Mouse (Mus musculus) stomach, embryonic 14.5 days (tissue): ENCODE results near the gene Arl15. TPM values are rescaled to one million over a fixed set of nuclear protein-coding genes. Genes with fewer than 3 reads are reported as not detected.

ENCODE experiments used
- ATAC-seq: fragments of 200-750 bp; cut with Nextera tagmentation; 2 replicates; pipeline ENCODE4 v1.8.0; 2017; ENCODE audit warnings: low read depth, moderate TSS enrichment; ENCODE audit not compliant: insufficient number of reproducible peaks, insufficient read depth, low FRiP score
- H3K27ac ChIP-seq: fragments of 300-500 bp; sonication (generic); 2 replicates; pipeline ENCODE4 v1.5.1; 2014; ENCODE audit warnings: mild to moderate bottlenecking, low read length, moderate library complexity, mixed read lengths
- H3K27me3 ChIP-seq: fragments of 300-500 bp; sonication (generic); 2 replicates; pipeline ENCODE4 v1.6.1; 2014; ENCODE audit warnings: low read length, control low read depth, mixed read lengths; ENCODE audit not compliant: control insufficient read depth, insufficient read depth
- H3K36me3 ChIP-seq: fragments of 300-500 bp; sonication (generic); 2 replicates; pipeline ENCODE4 v1.6.1; 2014; ENCODE audit warnings: mild to moderate bottlenecking, control low read depth, low read length, moderate library complexity, mixed read lengths; ENCODE audit not compliant: control insufficient read depth, insufficient read depth
- H3K4me1 ChIP-seq: fragments of 300-500 bp; sonication (generic); 2 replicates; pipeline ENCODE4 v1.6.1; 2014; ENCODE audit warnings: low read length, control low read depth, mixed read lengths; ENCODE audit not compliant: control insufficient read depth, insufficient read depth
- H3K4me2 ChIP-seq: fragments of 300-500 bp; sonication (generic); replicated peaks from 2 replicates; pipeline ENCODE4 v1.6.1; 2014; ENCODE audit warnings: low read depth, low read length, control low read depth
- H3K4me3 ChIP-seq: fragments of 300-500 bp; sonication (generic); 2 replicates; pipeline ENCODE4 v1.5.1; 2014; ENCODE audit warnings: low read depth, low read length, control low read depth
- H3K9ac ChIP-seq: fragments of 300-500 bp; sonication (generic); replicated peaks from 2 replicates; pipeline ENCODE4 v1.6.1; 2014; ENCODE audit warnings: low read depth, mild to moderate bottlenecking, control low read depth, low read length, moderate library complexity, mixed read lengths
- H3K9me3 ChIP-seq: fragments of 300-500 bp; sonication (generic); 2 replicates; pipeline ENCODE4 v1.6.1; 2016; ENCODE audit warnings: low read depth, low read length, control low read depth; ENCODE audit not compliant: control insufficient read depth
- WGBS: fragments of 180-500 bp; shearing (Covaris S2); extraction: QIAGEN DNeasy Blood & Tissue Kit; methylation state at CpG from one replicate; pipeline ENCODE4 v1.1.7; 2014; 5-methylcytosine and 5-hydroxymethylcytosine counted together
- polyA plus RNA-seq: library from polyadenylated mRNA; unstranded; fragments of >200 nt; fragmentation: Nextera tagmentation; extraction: Ambion mirVana; gene quantifications from 2 replicates; pipeline ENCODE4 v1.2.1, GENCODE M21; 2014

Gene Arl15
- polyA plus RNA-seq, 1 experiment from 2014 or later: 12.0 TPM

GRCm38 (mm10) chr13:113975722-113976121, 181.4 kb downstream of the Arl15 start:
- no peak for ATAC-seq
- no peak overlapping the region for H3K4me3 ChIP-seq
- H3K4me1 ChIP-seq: 0 out of 2 replicates have a peak, but pooled peaks cover 6% of the 10 kb centered on the region
- no peak overlapping the region for H3K9ac ChIP-seq
- H3K27ac ChIP-seq: no peak overlapping the region
- no peaks in the 10 kb centered on the region for H3K36me3 ChIP-seq
- 87% methylated on average over 6 of the region's 6 CpGs for WGBS
- no peaks in the 10 kb centered on the region for H3K27me3 ChIP-seq
- H3K4me2 ChIP-seq: no peak overlapping the region
- H3K9me3 ChIP-seq: no peaks in the 10 kb centered on the region

- Histone ChIP-seq H3K4me2 (no peak overlapping the region), H3K36me3 (no peaks in the 10 kb centered on the region), H3K4me3 (no peak overlapping the region), H3K9me3 (no peaks in the 10 kb centered on the region), H3K4me1 (0 out of 2 replicates have a peak, but pooled peaks cover 8% of the 10 kb centered on the region), H3K27ac (no peak overlapping the region), H3K27me3 (no peaks in the 10 kb centered on the region), H3K9ac (no peak overlapping the region)
- ATAC-seq: no peak
- WGBS: 92% methylated on average over 4 of the region's 4 CpGs
These were observed 182.6 kb downstream of the Arl15 start for GRCm38 (mm10) chr13:113976936-113977335.

GRCm38 (mm10) chr13:113980739-113981460, 186.6 kb downstream of the Arl15 start:
- Histone ChIP-seq H3K36me3 (no peaks in the 10 kb centered on the region), H3K27ac (no peak overlapping the region), H3K27me3 (no peaks in the 10 kb centered on the region), H3K4me1 (0 out of 2 replicates have a peak, but pooled peaks cover 8% of the 10 kb centered on the region), H3K9ac (no peak overlapping the region), H3K4me2 (no peak overlapping the region), H3K4me3 (no peak overlapping the region), H3K9me3 (no peaks in the 10 kb centered on the region)
- WGBS: 39% methylated on average over 15 of the region's 15 CpGs
- ATAC-seq: no peak

GRCm38 (mm10) chr13:113981461-113982000, 187.2 kb downstream of the Arl15 start:
- no peak overlapping the region for H3K9ac ChIP-seq
- no peaks in the 10 kb centered on the region for H3K9me3 ChIP-seq
- 46% methylated on average over 9 of the region's 9 CpGs for WGBS
- ATAC-seq: no peak
- H3K27ac ChIP-seq: no peak overlapping the region
- H3K4me1 ChIP-seq: 0 out of 2 replicates have a peak, but pooled peaks cover 8% of the 10 kb centered on the region
- H3K4me3 ChIP-seq: no peak overlapping the region
- no peaks in the 10 kb centered on the region for H3K27me3 ChIP-seq
- H3K36me3 ChIP-seq: no peaks in the 10 kb centered on the region
- no peak overlapping the region for H3K4me2 ChIP-seq

GRCm38 (mm10) chr13:113983633-113984032, 189.3 kb downstream of the Arl15 start:
- H3K9ac ChIP-seq: no peak overlapping the region
- ATAC-seq: no peak
- H3K27me3 ChIP-seq: no peaks in the 10 kb centered on the region
- H3K36me3 ChIP-seq: no peaks in the 10 kb centered on the region
- H3K4me3 ChIP-seq: no peak overlapping the region
- H3K9me3 ChIP-seq: no peaks in the 10 kb centered on the region
- H3K27ac ChIP-seq: no peak overlapping the region
- H3K4me1 ChIP-seq: 0 out of 2 replicates have a peak, but pooled peaks cover 8% of the 10 kb centered on the region
- WGBS: 30% methylated on average over 6 of the region's 6 CpGs
- H3K4me2 ChIP-seq: no peak overlapping the region

- no peak overlapping the region for H3K4me2 ChIP-seq
- H3K27me3 ChIP-seq: no peaks in the 10 kb centered on the region
- ATAC-seq: no peak
- no peak overlapping the region for H3K4me3 ChIP-seq
- H3K9me3 ChIP-seq: no peaks in the 10 kb centered on the region
- H3K4me1 ChIP-seq: 0 out of 2 replicates have a peak, but pooled peaks cover 8% of the 10 kb centered on the region
- WGBS: 93% methylated on average over 4 of the region's 4 CpGs
- H3K36me3 ChIP-seq: no peaks in the 10 kb centered on the region
- H3K27ac ChIP-seq: no peak overlapping the region
- H3K9ac ChIP-seq: no peak overlapping the region
These were observed 190.2 kb downstream of the Arl15 start for GRCm38 (mm10) chr13:113984491-113984890.

GRCm38 (mm10) chr13:113986864-113987562, 192.7 kb downstream of the Arl15 start:
- Histone ChIP-seq H3K27me3 (no peaks in the 10 kb centered on the region), H3K36me3 (no peaks in the 10 kb centered on the region), H3K4me3 (no peak overlapping the region), H3K9me3 (no peaks in the 10 kb centered on the region), H3K27ac (no peak overlapping the region), H3K4me2 (no peak overlapping the region), H3K4me1 (no peaks in the 10 kb centered on the region), H3K9ac (no peak overlapping the region)
- no peak for ATAC-seq
- 87% methylated on average over 13 of the region's 13 CpGs for WGBS

GRCm38 (mm10) chr13:113990247-113990646, 195.9 kb downstream of the Arl15 start:
- Histone ChIP-seq H3K9ac (no peak overlapping the region), H3K36me3 (no peaks in the 10 kb centered on the region), H3K27ac (no peak overlapping the region), H3K4me1 (0 out of 2 replicates have a peak, but pooled peaks cover 3% of the 10 kb centered on the region), H3K4me3 (no peak overlapping the region), H3K9me3 (no peaks in the 10 kb centered on the region), H3K27me3 (no peaks in the 10 kb centered on the region), H3K4me2 (no peak overlapping the region)
- ATAC-seq: no peak
- WGBS: 80% methylated on average over 3 of the region's 3 CpGs
